Mouse (Mus musculus) adrenal gland, adult 2 months (tissue): ENCODE measurements around the gene Polr2h. TPM values are rescaled to one million over a fixed set of nuclear protein-coding genes. Genes with fewer than 3 reads are reported as not detected.

Source experiments
- polyA plus RNA-seq: library from polyadenylated mRNA; depleted of rRNA; stranded (reverse); fragments of >200 nt; gene quantifications from 2 replicates; pipeline ENCODE4 v1.2.3, GENCODE M21; 2012; rRNA removed
- total RNA-seq, 2 experiments: library from RNA; stranded (reverse); gene quantifications; 2 replicates each; pipeline ENCODE4 v1.2.3; 2021

The Polr2h gene
- total and polyA plus RNA-seq, 3 experiments: 9.3 to 45.2 (median 31.2) TPM

Other genes with a start within 250 kb of the Polr2h start
- 10 to 100 TPM; 50.2 to 67.1 TPM for gene Eif2b5, start 218.8 kb upstream of the Polr2h start, total RNA-seq
- gene Eif2b5, start 218.8 kb upstream of the Polr2h start, polyA plus RNA-seq: 18.4 and 20.7 TPM in 2 replicates
- 10 to 100 TPM; 32.3 to 45.5 TPM for gene Dvl3, start 200.7 kb upstream of the Polr2h start, total RNA-seq
- 43.7 and 52.2 TPM in 2 replicates for gene Dvl3, start 200.7 kb upstream of the Polr2h start, polyA plus RNA-seq
- gene Ap2m1, start 182.2 kb upstream of the Polr2h start, total RNA-seq: 100 to 1,000 TPM; 276 to 366 TPM
- 282 and 345 TPM in 2 replicates for gene Ap2m1, start 182.2 kb upstream of the Polr2h start, polyA plus RNA-seq
- 100 to 1,000 TPM in 1 of 2 experiments, 10 to 100 TPM in 1; 84.6 to 106 TPM for gene Abcf3, start 169.1 kb upstream of the Polr2h start, total RNA-seq
- 27.6 and 27.7 TPM in 2 replicates for gene Abcf3, start 169.1 kb upstream of the Polr2h start, polyA plus RNA-seq
- 1 to 10 TPM; 1.3 to 1.4 TPM for gene Vwa5b2, start 128.2 kb upstream of the Polr2h start, total RNA-seq
- gene Vwa5b2, start 128.2 kb upstream of the Polr2h start, polyA plus RNA-seq: 3.7 and 5.9 TPM in 2 replicates
- 1 to 10 TPM; 9.2 to 9.5 TPM for gene Eef1akmt4, start 106.1 kb upstream of the Polr2h start, total RNA-seq
- 9.2 and 10.4 TPM in 2 replicates for gene Eef1akmt4, start 106.1 kb upstream of the Polr2h start, polyA plus RNA-seq
- gene Gm49333, start 106.1 kb upstream of the Polr2h start, total RNA-seq: not detected
- not detected in 2 replicates for gene Gm49333, start 106.1 kb upstream of the Polr2h start, polyA plus RNA-seq
- 10 to 100 TPM; 28.9 to 37.1 TPM for gene Alg3, start 105.9 kb upstream of the Polr2h start, total RNA-seq
- 32.3 and 47.0 TPM in 2 replicates for gene Alg3, start 105.9 kb upstream of the Polr2h start, polyA plus RNA-seq
- gene Camk2n2, start 96.4 kb upstream of the Polr2h start, total RNA-seq: 10 to 100 TPM; 36.8 to 56.4 TPM
- 33.3 and 42.3 TPM in 2 replicates for gene Camk2n2, start 96.4 kb upstream of the Polr2h start, polyA plus RNA-seq
- gene Ece2, start 87.8 kb upstream of the Polr2h start, total RNA-seq: 10 to 100 TPM in 1 of 2 experiments, 1 to 10 TPM in 1; 9.3 to 18.8 TPM
- 2.3 and 5.0 TPM in 2 replicates for gene Ece2, start 87.8 kb upstream of the Polr2h start, polyA plus RNA-seq
- 100 to 1,000 TPM; 215 to 285 TPM for gene Psmd2, start 66.0 kb upstream of the Polr2h start, total RNA-seq
- 38.1 and 43.8 TPM in 2 replicates for gene Psmd2, start 66.0 kb upstream of the Polr2h start, polyA plus RNA-seq
- 100 to 1,000 TPM; 368 to 454 TPM for gene Eif4g1, start 49.4 kb upstream of the Polr2h start, total RNA-seq
- 486 and 565 TPM in 2 replicates for gene Eif4g1, start 49.4 kb upstream of the Polr2h start, polyA plus RNA-seq
- 10 to 100 TPM; 10.3 to 13.3 TPM for gene Fam131a, start 24.4 kb upstream of the Polr2h start, total RNA-seq
- 24.9 and 29.4 TPM in 2 replicates for gene Fam131a, start 24.4 kb upstream of the Polr2h start, polyA plus RNA-seq
- gene Clcn2, start 81 bp downstream of the Polr2h start, total RNA-seq: 10 to 100 TPM; 24.5 to 60.5 TPM
- gene Clcn2, start 81 bp downstream of the Polr2h start, polyA plus RNA-seq: 198 and 282 TPM in 2 replicates
- 10 to 100 TPM in 1 of 2 experiments, 1 to 10 TPM in 1; 9.1 to 19.3 TPM for gene Chrd, start 15.5 kb downstream of the Polr2h start, total RNA-seq
- gene Chrd, start 15.5 kb downstream of the Polr2h start, polyA plus RNA-seq: 41.4 and 43.5 TPM in 2 replicates
- 1 to 10 TPM; 1.2 to 6.4 TPM for gene Thpo, start 16.8 kb downstream of the Polr2h start, total RNA-seq
- 9.7 and 15.3 TPM in 2 replicates for gene Thpo, start 16.8 kb downstream of the Polr2h start, polyA plus RNA-seq